Mouse (Mus musculus): ENCODE data around the gene Apol7e. TPM values are rescaled to one million over a fixed set of nuclear protein-coding genes. Genes with fewer than 3 reads are reported as not detected.

Apol7e gene
- total RNA-seq, 1 experiment: 0.13 TPM

DNA sequence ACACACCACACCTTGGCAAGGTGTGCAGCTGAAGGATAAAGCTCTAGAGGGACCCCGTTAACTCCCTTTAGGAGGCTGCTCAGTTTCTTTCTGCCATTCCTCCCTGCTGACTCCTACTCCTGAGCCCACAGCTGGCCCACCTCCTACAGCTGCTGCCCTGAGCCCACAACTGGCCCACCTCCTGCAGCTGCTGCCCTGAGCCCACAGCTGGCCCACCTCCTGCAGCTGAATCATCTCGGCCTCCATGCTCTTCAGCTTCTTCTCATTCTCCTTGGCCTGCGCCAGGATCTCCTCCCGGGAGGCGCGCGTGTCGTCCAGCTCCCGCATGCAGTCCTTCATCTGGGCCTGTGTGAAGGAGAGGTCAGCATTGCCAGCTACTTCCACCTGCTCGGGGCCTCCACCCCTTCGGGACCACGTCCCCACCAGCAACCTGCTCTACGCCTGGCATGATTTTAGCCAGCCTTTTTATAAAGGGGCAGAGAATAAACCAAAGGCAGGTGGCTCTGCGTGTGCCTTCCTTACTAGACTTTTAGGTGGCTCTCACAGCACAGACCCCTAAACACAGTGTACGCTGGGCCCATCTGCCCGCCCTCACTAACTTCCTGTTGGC is 66.9 kb downstream of the Apol7e start:
- no peak for DNase-seq (ENCODE audit: low read depth, low spot score)
- in situ Hi-C loops (cut with MboI; ENCODE audit: low sequenced_read_pairs in 2 of 2, unreplicated experiment in 2 of 2): no loop called here
- H3K4me1 ChIP-seq (ENCODE audit: control insufficient read depth in 2 of 2, insufficient read depth in 2 of 2, low read length in 2 of 2, poor library complexity in 1 of 2): peaks cover 0 to 4% of the 10 kb centered on the region in 2 experiments; a peak in 1 of 4 replicates
- H3K4me3 ChIP-seq (ENCODE audit: insufficient read depth in 1 of 2, low read depth in 1 of 2, low read length in 2 of 2, poor library complexity in 1 of 2, severe bottlenecking in 1 of 2): no peak overlapping the region
- peaks cover 89% of the 10 kb centered on the region for H3K36me3 ChIP-seq (ENCODE audit: control insufficient read depth, insufficient read depth, low read length, poor library complexity, severe bottlenecking)
- H3K9ac ChIP-seq (ENCODE audit: insufficient read depth, low read depth, low read length, poor library complexity, severe bottlenecking): no peak overlapping the region
- no peaks in the 10 kb centered on the region for H3K9me3 ChIP-seq (ENCODE audit: control insufficient read depth, insufficient read depth, low read depth, low read length)
- H3K27ac ChIP-seq (ENCODE audit: insufficient read depth, low read depth, low read length, poor library complexity, severe bottlenecking): no peak overlapping the region
- no peak for TF ChIP-seq HCFC1 (IDR thresholded peaks at IDR 0.05; ENCODE audit: borderline replicate concordance, insufficient read depth, low read length)

DNA sequence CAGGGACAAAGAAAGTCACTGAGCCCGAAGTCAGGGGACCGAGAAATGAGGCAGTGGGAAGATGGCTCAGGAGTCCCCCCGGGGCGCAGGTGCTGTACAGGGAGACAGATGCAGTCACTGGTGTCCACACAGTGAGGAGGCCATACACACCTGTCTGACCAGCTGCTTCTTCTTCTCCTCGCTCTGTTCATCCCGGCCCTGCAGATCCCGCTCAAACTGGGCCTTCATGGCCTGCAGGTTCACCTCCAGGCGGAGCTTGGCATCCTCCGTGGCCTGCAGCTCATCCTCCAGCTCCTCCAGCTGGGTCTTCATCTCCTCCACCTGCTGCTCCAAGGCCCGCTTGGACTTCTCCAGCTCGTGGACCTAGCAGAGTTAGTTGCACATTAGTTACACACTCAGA is 68.3 kb downstream of the Apol7e start:
- H3K4me3 ChIP-seq (ENCODE audit: insufficient read depth in 1 of 2, low read depth in 1 of 2, low read length in 2 of 2, poor library complexity in 1 of 2, severe bottlenecking in 1 of 2): no peak overlapping the region
- no peak overlapping the region for H3K27ac ChIP-seq (ENCODE audit: insufficient read depth, low read depth, low read length, poor library complexity, severe bottlenecking)
- peaks cover 93% of the 10 kb centered on the region for H3K36me3 ChIP-seq (ENCODE audit: control insufficient read depth, insufficient read depth, low read length, poor library complexity, severe bottlenecking)
- no peak overlapping the region for H3K9ac ChIP-seq (ENCODE audit: insufficient read depth, low read depth, low read length, poor library complexity, severe bottlenecking)
- no peak for TF ChIP-seq MAFK (IDR thresholded peaks at IDR 0.05; ENCODE audit: insufficient read depth, low read depth, low read length)
- TF ChIP-seq ZC3H11A (IDR thresholded peaks at IDR 0.05; ENCODE audit: borderline replicate concordance, low read depth, low read length): no peak
- TF ChIP-seq ZNF384 (IDR thresholded peaks at IDR 0.05; ENCODE audit: low read depth, low read length): no peak
- no peak for TF ChIP-seq CHD2 (IDR thresholded peaks at IDR 0.05; ENCODE audit: low read depth, low read length)
- no peak for TF ChIP-seq HCFC1 (IDR thresholded peaks at IDR 0.05; ENCODE audit: borderline replicate concordance, insufficient read depth, low read length)
- no peak for DNase-seq (ENCODE audit: low read depth, low spot score)
- 0 out of 4 replicates have a peak, but pooled peaks cover 0 to 2% of the 10 kb centered on the region in 2 experiments for H3K4me1 ChIP-seq (ENCODE audit: control insufficient read depth in 2 of 2, insufficient read depth in 2 of 2, low read length in 2 of 2, poor library complexity in 1 of 2)
- no peaks in the 10 kb centered on the region for H3K9me3 ChIP-seq (ENCODE audit: control insufficient read depth, insufficient read depth, low read depth, low read length)
- in situ Hi-C loops (cut with MboI; ENCODE audit: low sequenced_read_pairs in 2 of 2, unreplicated experiment in 2 of 2): no loop called here

Other genes starting within 250 kb of the Apol7e start
- gene Apol10a, start 221.8 kb upstream of the Apol7e start, total RNA-seq (2012; rRNA removed): not detected in 2 replicates
- not detected in 2 replicates for gene Apol11a, start 190.6 kb upstream of the Apol7e start, total RNA-seq (2012; rRNA removed)
- not detected in 2 replicates for gene Apol7c, start 165.5 kb upstream of the Apol7e start, total RNA-seq (2012; rRNA removed)
- gene 1700025B11Rik, start 137.0 kb upstream of the Apol7e start, total RNA-seq (2012; rRNA removed): not detected in 2 replicates
- gene Apol10b, start 102.7 kb upstream of the Apol7e start, total RNA-seq (2012; rRNA removed): 0.21 TPM in 1 of 2 replicates, not detected in the other
- gene Gm36245, start 99.6 kb upstream of the Apol7e start, total RNA-seq (2012; rRNA removed): not detected in 2 replicates
- gene Apol11b, start 55.6 kb upstream of the Apol7e start, total RNA-seq (2012; rRNA removed): not detected in 2 replicates
- not detected in 2 replicates for gene Apol9b, start 30.2 kb downstream of the Apol7e start, total RNA-seq (2012; rRNA removed)
- 1.8 and 3.1 TPM in 2 replicates for gene Apol8, start 58.1 kb downstream of the Apol7e start, total RNA-seq (2012; rRNA removed)
- gene Myh9, start 143.3 kb downstream of the Apol7e start, total RNA-seq (2012; rRNA removed): 146 and 152 TPM in 2 replicates
- 90.3 and 91.1 TPM in 2 replicates for gene Txn2, start 230.1 kb downstream of the Apol7e start, total RNA-seq (2012; rRNA removed)

Measured in ES-E14 (cell line).